ENCODE assay signal across 21 mouse cellular contexts in genomic region chr1:175255224-175255623, GRCm38 (mm10).
DNase-seq lines count a peak whose midpoint lies in the region; ATAC-seq and TF ChIP-seq lines count a peak whose summit lies in the region.
"Had no signal": no experiment of that assay in that cellular context is flagged by ENCODE, and none has a peak within 500 bp of the region (broad histone marks: within the 10 kb centered on the region; RNA-seq: fewer than 3 reads in every experiment).

No protein-coding gene starts in this region.

- no peak overlapping the region for H3K4me3 ChIP-seq in forebrain, embryonic 15.5 days
- no peak overlapping the region for H3K4me3 ChIP-seq in forebrain, embryonic 14.5 days (ENCODE audit: low read depth, low read length)
- no peak overlapping the region for H3K4me3 ChIP-seq in hindbrain, postnatal 0 days (ENCODE audit: low read length)
- no peak overlapping the region for H3K4me3 ChIP-seq in hindbrain, embryonic 13.5 days
- H3K4me3 ChIP-seq in midbrain, embryonic 15.5 days, result no peak overlapping the region
- H3K4me3 ChIP-seq in midbrain, embryonic 13.5 days (replicated peaks), result no peak overlapping the region
- H3K4me3 ChIP-seq: embryonic facial prominence, embryonic 10.5 days; hindbrain, embryonic 10.5 days; hindbrain, embryonic 15.5 days had no signal

- H3K27ac ChIP-seq in forebrain, embryonic 15.5 days (replicated peaks), result peak overlapping the region; percentile 37; the same call in 1 of the 2 replicates
- H3K27ac ChIP-seq in forebrain, embryonic 14.5 days (ENCODE audit: low read depth, low read length), result no peak overlapping the region
- 0 out of 2 replicates have a peak overlapping the region, but pooled peaks have one; percentile 8 for H3K27ac ChIP-seq in hindbrain, postnatal 0 days
- H3K27ac ChIP-seq in hindbrain, embryonic 13.5 days, result no peak overlapping the region
- 0 out of 2 replicates have a peak overlapping the region, but pooled peaks have one; percentile 4 for H3K27ac ChIP-seq in midbrain, embryonic 15.5 days
- H3K27ac ChIP-seq in midbrain, embryonic 13.5 days, result no peak overlapping the region
- H3K27ac ChIP-seq: embryonic facial prominence, embryonic 10.5 days; hindbrain, embryonic 10.5 days; hindbrain, embryonic 15.5 days had no signal

- WGBS in forebrain, embryonic 15.5 days, result 59% methylated on average over 3 of the region's 3 CpGs
- WGBS in forebrain, embryonic 14.5 days, result 72% methylated on average over 3 of the region's 3 CpGs
- WGBS in hindbrain, postnatal 0 days, result 46% methylated on average over 3 of the region's 3 CpGs
- WGBS in hindbrain, embryonic 13.5 days, result 75% methylated on average over 3 of the region's 3 CpGs
- 61% methylated on average over 3 of the region's 3 CpGs for WGBS in midbrain, embryonic 15.5 days
- WGBS in midbrain, embryonic 13.5 days, result 75% methylated on average over 3 of the region's 3 CpGs

- no peak for TF ChIP-seq CTCF in hindbrain, postnatal 0 days (IDR thresholded peaks at IDR 0.05; ENCODE audit: low read depth)

- no peaks in the 10 kb centered on the region for H3K27me3 ChIP-seq in forebrain, embryonic 15.5 days
- no peaks in the 10 kb centered on the region for H3K27me3 ChIP-seq in forebrain, embryonic 14.5 days (replicated peaks; ENCODE audit: control insufficient read depth, insufficient read depth, low read length)
- H3K27me3 ChIP-seq in hindbrain, postnatal 0 days (ENCODE audit: insufficient read depth, low read length), result no peaks in the 10 kb centered on the region
- H3K27me3 ChIP-seq in hindbrain, embryonic 13.5 days, result no peaks in the 10 kb centered on the region
- H3K27me3 ChIP-seq in midbrain, embryonic 15.5 days (replicated peaks), result no peaks in the 10 kb centered on the region
- no peaks in the 10 kb centered on the region for H3K27me3 ChIP-seq in midbrain, embryonic 13.5 days
- H3K27me3 ChIP-seq: hindbrain, embryonic 15.5 days had no signal

- DNase-seq in forebrain, embryonic 14.5 days (ENCODE audit: low spot score), result no peak
- no peak for DNase-seq in hindbrain, postnatal 0 days (ENCODE audit: low spot score)
- DNase-seq in brain, adult 2 months (ENCODE audit: low read depth, low spot score), result peak; percentile 55
- DNase-seq in gastrocnemius, adult 8-10 months (ENCODE audit: low spot score in 2 of 2), result no peak
- DNase-seq: adrenal gland, postnatal 10 days; B cell, adult 2 months; cerebellum, adult 9-11 months; cerebellum, postnatal 36 days; gastrocnemius, postnatal 10 days; heart, adult 18-20 months had no signal

- peaks cover 9% of the 10 kb centered on the region for H3K4me1 ChIP-seq in forebrain, embryonic 15.5 days
- H3K4me1 ChIP-seq in forebrain, embryonic 14.5 days (ENCODE audit: control insufficient read depth, insufficient read depth, low read length), result no peaks in the 10 kb centered on the region
- no peaks in the 10 kb centered on the region for H3K4me1 ChIP-seq in hindbrain, postnatal 0 days (ENCODE audit: insufficient read depth, low read length)
- 0 out of 2 replicates have a peak, but pooled peaks cover 3% of the 10 kb centered on the region for H3K4me1 ChIP-seq in hindbrain, embryonic 13.5 days (replicated peaks)
- 0 out of 2 replicates have a peak, but pooled peaks cover 7% of the 10 kb centered on the region for H3K4me1 ChIP-seq in midbrain, embryonic 15.5 days
- no peaks in the 10 kb centered on the region for H3K4me1 ChIP-seq in midbrain, embryonic 13.5 days (replicated peaks)
- H3K4me1 ChIP-seq: embryonic facial prominence, embryonic 10.5 days; hindbrain, embryonic 10.5 days had no signal

- no peak overlapping the region for H3K9ac ChIP-seq in forebrain, embryonic 15.5 days (replicated peaks)
- H3K9ac ChIP-seq in forebrain, embryonic 14.5 days (ENCODE audit: low read length), result no peak overlapping the region
- no peak overlapping the region for H3K9ac ChIP-seq in hindbrain, postnatal 0 days (replicated peaks; ENCODE audit: low read length)
- H3K9ac ChIP-seq in hindbrain, embryonic 13.5 days, result no peak overlapping the region
- no peak overlapping the region for H3K9ac ChIP-seq in midbrain, embryonic 15.5 days
- H3K9ac ChIP-seq in midbrain, embryonic 13.5 days (replicated peaks), result no peak overlapping the region
- H3K9ac ChIP-seq: hindbrain, embryonic 15.5 days had no signal

- ATAC-seq in forebrain, embryonic 15.5 days (replicated peaks), result no peak
- no peak for ATAC-seq in forebrain, embryonic 14.5 days
- ATAC-seq in hindbrain, postnatal 0 days, result no peak
- no peak for ATAC-seq in hindbrain, embryonic 13.5 days (ENCODE audit: low FRiP score)
- ATAC-seq in midbrain, embryonic 15.5 days (replicated peaks), result no peak
- no peak for ATAC-seq in midbrain, embryonic 13.5 days
- ATAC-seq: CD4-positive, CD25-positive, alpha-beta regulatory T cell, adult 4 months; inflammation-experienced regulatory T-cells, adult 6 months had no signal

- H3K4me2 ChIP-seq in forebrain, embryonic 15.5 days (replicated peaks), result no peak overlapping the region
- H3K4me2 ChIP-seq in forebrain, embryonic 14.5 days (ENCODE audit: low read length), result no peak overlapping the region
- no peak overlapping the region for H3K4me2 ChIP-seq in hindbrain, postnatal 0 days (ENCODE audit: low read depth, low read length)
- no peak overlapping the region for H3K4me2 ChIP-seq in hindbrain, embryonic 13.5 days
- H3K4me2 ChIP-seq in midbrain, embryonic 15.5 days, result no peak overlapping the region
- H3K4me2 ChIP-seq in midbrain, embryonic 13.5 days (replicated peaks), result no peak overlapping the region
- H3K4me2 ChIP-seq: heart, embryonic 11.5 days; hindbrain, embryonic 15.5 days had no signal

- no peaks in the 10 kb centered on the region for H3K9me3 ChIP-seq in forebrain, embryonic 15.5 days
- H3K9me3 ChIP-seq in forebrain, embryonic 14.5 days (replicated peaks; ENCODE audit: control insufficient read depth, low read length), result no peaks in the 10 kb centered on the region
- no peaks in the 10 kb centered on the region for H3K9me3 ChIP-seq in hindbrain, postnatal 0 days (ENCODE audit: low read length)
- H3K9me3 ChIP-seq in hindbrain, embryonic 13.5 days, result no peaks in the 10 kb centered on the region
- no peaks in the 10 kb centered on the region for H3K9me3 ChIP-seq in midbrain, embryonic 15.5 days
- no peaks in the 10 kb centered on the region for H3K9me3 ChIP-seq in midbrain, embryonic 13.5 days
- H3K9me3 ChIP-seq: embryonic facial prominence, embryonic 10.5 days; hindbrain, embryonic 10.5 days; hindbrain, embryonic 15.5 days had no signal

- H3K36me3 ChIP-seq in forebrain, embryonic 15.5 days, result no peaks in the 10 kb centered on the region
- H3K36me3 ChIP-seq in forebrain, embryonic 14.5 days (ENCODE audit: control insufficient read depth, insufficient read depth, low read length), result no peaks in the 10 kb centered on the region
- no peaks in the 10 kb centered on the region for H3K36me3 ChIP-seq in hindbrain, postnatal 0 days (ENCODE audit: insufficient read depth, low read length)
- no peaks in the 10 kb centered on the region for H3K36me3 ChIP-seq in hindbrain, embryonic 13.5 days
- no peaks in the 10 kb centered on the region for H3K36me3 ChIP-seq in midbrain, embryonic 15.5 days (replicated peaks)
- H3K36me3 ChIP-seq in midbrain, embryonic 13.5 days, result no peaks in the 10 kb centered on the region
- H3K36me3 ChIP-seq: embryonic facial prominence, embryonic 10.5 days; G1E; hindbrain, embryonic 10.5 days; hindbrain, embryonic 15.5 days had no signal

Comparison
In these comparisons a context has a peak if more than half of its experiments do, and no peak if none do; other contexts are left out.
1. H3K27ac ChIP-seq: peak in forebrain, embryonic 15.5 days (single experiment), hindbrain, postnatal 0 days (single experiment) and midbrain, embryonic 15.5 days (single experiment); none in forebrain, embryonic 14.5 days (single experiment), hindbrain, embryonic 13.5 days (single experiment) and midbrain, embryonic 13.5 days (single experiment).